Mouse (Mus musculus): ENCODE results near the gene Spo11. TPM values are rescaled to one million over a fixed set of nuclear protein-coding genes. Genes with fewer than 3 reads are reported as not detected.

Spo11 gene
- polyA plus RNA-seq, 1 experiment = 88.7 TPM

GRCm38 (mm10) chr2:173040803-173041202, 63.3 kb downstream of the Spo11 start:
- TF ChIP-seq CTCF (IDR thresholded peaks at IDR 0.05; ENCODE audit: control insufficient read depth, insufficient read depth, insufficient replicate concordance, low read depth, low read length) (no peak), POLR2A (IDR thresholded peaks at IDR 0.05; ENCODE audit: control insufficient read depth, low read depth, low read length) (no peak)
- Histone ChIP-seq H3K4me1 (ENCODE audit: control insufficient read depth, insufficient read depth, low read length) (peaks cover 2% of the 10 kb centered on the region; the same call in 1 of the 2 replicates), H3K4me3 (ENCODE audit: control insufficient read depth, low read depth, low read length) (no peak overlapping the region), H3K27me3 (ENCODE audit: control insufficient read depth, insufficient read depth, low read length) (no peaks in the 10 kb centered on the region), H3K27ac (ENCODE audit: control insufficient read depth, insufficient read depth, low read depth, low read length) (no peak overlapping the region), H3K36me3 (ENCODE audit: control insufficient read depth, insufficient read depth, low read length) (no peaks in the 10 kb centered on the region)

GRCm38 (mm10) chr2:173041242-173041641, 63.7 kb downstream of the Spo11 start:
- H3K4me3 ChIP-seq (ENCODE audit: control insufficient read depth, low read depth, low read length) = no peak overlapping the region
- H3K27me3 ChIP-seq (ENCODE audit: control insufficient read depth, insufficient read depth, low read length) = no peaks in the 10 kb centered on the region
- H3K36me3 ChIP-seq (ENCODE audit: control insufficient read depth, insufficient read depth, low read length) = no peaks in the 10 kb centered on the region
- no peak overlapping the region for H3K27ac ChIP-seq (ENCODE audit: control insufficient read depth, insufficient read depth, low read depth, low read length)
- peaks cover 2% of the 10 kb centered on the region; the same call in 1 of the 2 replicates for H3K4me1 ChIP-seq (ENCODE audit: control insufficient read depth, insufficient read depth, low read length)
- TF ChIP-seq CTCF (IDR thresholded peaks at IDR 0.05; ENCODE audit: control insufficient read depth, insufficient read depth, insufficient replicate concordance, low read depth, low read length) = no peak
- TF ChIP-seq POLR2A (IDR thresholded peaks at IDR 0.05; ENCODE audit: control insufficient read depth, low read depth, low read length) = no peak

GRCm38 (mm10) chr2:173041893-173042292, 64.4 kb downstream of the Spo11 start:
- TF ChIP-seq POLR2A (IDR thresholded peaks at IDR 0.05; ENCODE audit: control insufficient read depth, low read depth, low read length) (no peak), CTCF (IDR thresholded peaks at IDR 0.05; ENCODE audit: control insufficient read depth, insufficient read depth, insufficient replicate concordance, low read depth, low read length) (no peak)
- Histone ChIP-seq H3K27ac (ENCODE audit: control insufficient read depth, insufficient read depth, low read depth, low read length) (no peak overlapping the region), H3K27me3 (ENCODE audit: control insufficient read depth, insufficient read depth, low read length) (no peaks in the 10 kb centered on the region), H3K36me3 (ENCODE audit: control insufficient read depth, insufficient read depth, low read length) (no peaks in the 10 kb centered on the region), H3K4me3 (ENCODE audit: control insufficient read depth, low read depth, low read length) (no peak overlapping the region), H3K4me1 (ENCODE audit: control insufficient read depth, insufficient read depth, low read length) (peaks cover 2% of the 10 kb centered on the region; the same call in 1 of the 2 replicates)

GRCm38 (mm10) chr2:173042504-173043162, 65.1 kb downstream of the Spo11 start:
- H3K27ac ChIP-seq (ENCODE audit: control insufficient read depth, insufficient read depth, low read depth, low read length) = no peak overlapping the region
- H3K4me3 ChIP-seq (ENCODE audit: control insufficient read depth, low read depth, low read length) = no peak overlapping the region
- H3K4me1 ChIP-seq (ENCODE audit: control insufficient read depth, insufficient read depth, low read length) = peaks cover 2% of the 10 kb centered on the region; the same call in 1 of the 2 replicates
- no peaks in the 10 kb centered on the region for H3K36me3 ChIP-seq (ENCODE audit: control insufficient read depth, insufficient read depth, low read length)
- TF ChIP-seq CTCF (IDR thresholded peaks at IDR 0.05; ENCODE audit: control insufficient read depth, insufficient read depth, insufficient replicate concordance, low read depth, low read length) = no peak
- TF ChIP-seq POLR2A (IDR thresholded peaks at IDR 0.05; ENCODE audit: control insufficient read depth, low read depth, low read length) = no peak
- H3K27me3 ChIP-seq (ENCODE audit: control insufficient read depth, insufficient read depth, low read length) = no peaks in the 10 kb centered on the region

Other genes with a start within 250 kb of the Spo11 start
- 2.4 and 2.8 TPM in 2 replicates for gene Bmp7, start 37.4 kb upstream of the Spo11 start, polyA plus RNA-seq (2012; rRNA removed)
- gene Rae1, start 22.4 kb downstream of the Spo11 start, polyA plus RNA-seq (2012; rRNA removed) = 76.7 and 77.9 TPM in 2 replicates
- gene Rbm38, start 42.8 kb downstream of the Spo11 start, polyA plus RNA-seq (2012; rRNA removed) = 33.7 and 37.7 TPM in 2 replicates
- gene Ctcfl, start 141.8 kb downstream of the Spo11 start, polyA plus RNA-seq (2012; rRNA removed) = 0.59 and 0.62 TPM in 2 replicates
- gene Pck1, start 175.3 kb downstream of the Spo11 start, polyA plus RNA-seq (2012; rRNA removed) = 0.23 and 0.31 TPM in 2 replicates
- gene Zbp1, start 241.2 kb downstream of the Spo11 start, polyA plus RNA-seq (2012; rRNA removed) = 0.30 and 0.40 TPM in 2 replicates

Data from testis, adult 2 months (tissue).